Mouse (Mus musculus): ENCODE measurements around the gene Plcl1. TPM values are rescaled to one million over a fixed set of nuclear protein-coding genes. Genes with fewer than 3 reads are reported as not detected.

Gene Plcl1
- total and polyA plus RNA-seq, 3 experiments: 0.08 to 0.41 (median 0.13) TPM

DNA sequence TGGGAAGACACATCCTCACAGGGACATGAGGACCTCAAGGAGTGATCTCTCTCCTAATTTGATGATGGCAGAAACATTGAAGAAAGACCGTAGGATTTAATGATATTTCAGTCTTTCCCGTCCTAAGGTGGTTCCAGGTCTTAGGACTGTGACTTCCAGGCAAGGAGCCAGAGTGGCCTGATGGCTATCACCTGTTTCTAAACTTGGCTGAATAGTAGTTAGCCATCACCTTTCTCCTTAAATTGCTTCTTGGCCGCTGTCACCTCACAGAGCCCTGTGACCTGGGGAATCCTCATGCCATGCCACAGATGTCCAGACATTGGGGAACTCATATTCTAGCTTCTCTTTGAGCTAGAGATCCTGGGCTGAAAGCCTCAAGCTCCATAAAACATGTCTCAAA lies 277.0 kb downstream of the Plcl1 start:
- H3K4me2 ChIP-seq (ENCODE audit: insufficient read depth, low read depth, poor library complexity, severe bottlenecking): no peak overlapping the region
- no peak overlapping the region for H3K4me3 ChIP-seq (replicated peaks in 1 of 3; ENCODE audit: low read depth in 2 of 3, low read length in 2 of 3, poor library complexity in 1 of 3)
- in situ Hi-C loops (cut with MboI; ENCODE audit: low pct_ligation_motif_present, low pct_unique_long_range_greater_than_20kb, low sequenced_read_pairs): no loop called here

GRCm38 (mm10) chr1:55686261-55686660 lies 280.5 kb downstream of the Plcl1 start:
- no peaks in the 10 kb centered on the region for H3K9me3 ChIP-seq (replicated peaks; ENCODE audit: low read length)
- no peak overlapping the region for H3K4me3 ChIP-seq (replicated peaks in 1 of 3; ENCODE audit: low read depth in 2 of 3, low read length in 2 of 3, poor library complexity in 1 of 3)
- TF ChIP-seq MAFK (IDR thresholded peaks at IDR 0.05; ENCODE audit: insufficient replicate concordance, low read length): no peak
- TF ChIP-seq ETS1 (conservative IDR thresholded peaks at IDR 0.05; ENCODE audit: low read depth, low read length): no peak
- no peak for TF ChIP-seq TBP (conservative IDR thresholded peaks at IDR 0.05; ENCODE audit: low read depth, low read length)
- no peak for TF ChIP-seq ZMIZ1 (IDR thresholded peaks at IDR 0.05; ENCODE audit: low read depth, low read length)
- TF ChIP-seq CTCF (conservative IDR thresholded peaks at IDR 0.05 in 1 of 2, IDR thresholded peaks at IDR 0.05 in 1 of 2; ENCODE audit: low read depth in 2 of 2, low read length in 2 of 2): no peak
- TF ChIP-seq MYC (IDR thresholded peaks at IDR 0.05; ENCODE audit: low read depth, low read length): no peak
- H3K9ac ChIP-seq (ENCODE audit: insufficient read depth, low read depth): no peak overlapping the region
- no peak overlapping the region for H3K27ac ChIP-seq (ENCODE audit: insufficient read depth, low read depth)
- dilution Hi-C loops (cut with MboI; ENCODE audit: extremely low pct_ligation_motif_present, extremely low pct_unique_long_range_greater_than_20kb, low sequenced_read_pairs): no loop called here
- H3K36me3 ChIP-seq (replicated peaks in 1 of 2; ENCODE audit: control insufficient read depth in 1 of 2, insufficient read depth in 1 of 2, low read length in 1 of 2): no peaks in the 10 kb centered on the region
- H3K79me2 ChIP-seq (replicated peaks; ENCODE audit: control insufficient read depth, extremely low read depth, insufficient read depth, poor library complexity, severe bottlenecking): no peaks in the 10 kb centered on the region
- H3K27me3 ChIP-seq (replicated peaks): no peaks in the 10 kb centered on the region
- DNase-seq (ENCODE audit: extremely low read depth): no peak
- no peak overlapping the region for H3K4me2 ChIP-seq (ENCODE audit: insufficient read depth, low read depth, poor library complexity, severe bottlenecking)
- H3K4me1 ChIP-seq (ENCODE audit: control insufficient read depth in 1 of 2, insufficient read depth in 2 of 2): no peaks in the 10 kb centered on the region
- in situ Hi-C loops (cut with MboI; ENCODE audit: low pct_ligation_motif_present, low pct_unique_long_range_greater_than_20kb, low sequenced_read_pairs): no loop called here

More for the DNA sequence above, 277.0 kb downstream of the Plcl1 start:
- dilution Hi-C loops (cut with MboI; ENCODE audit: extremely low pct_ligation_motif_present, extremely low pct_unique_long_range_greater_than_20kb, low sequenced_read_pairs): no loop called here
- H3K9me3 ChIP-seq (replicated peaks; ENCODE audit: low read length): no peaks in the 10 kb centered on the region
- no peak for TF ChIP-seq MAZ (IDR thresholded peaks at IDR 0.05; ENCODE audit: low read depth, low read length)
- no peak for TF ChIP-seq ZNF384 (IDR thresholded peaks at IDR 0.05; ENCODE audit: low read depth, low read length)
- no peak for TF ChIP-seq MAX (IDR thresholded peaks at IDR 0.05; ENCODE audit: low read length)
- TF ChIP-seq SIN3A (IDR thresholded peaks at IDR 0.05; ENCODE audit: low read length): no peak
- TF ChIP-seq ZKSCAN1 (IDR thresholded peaks at IDR 0.05; ENCODE audit: borderline replicate concordance, low read depth, low read length): no peak
- TF ChIP-seq ZC3H11A (IDR thresholded peaks at IDR 0.05; ENCODE audit: low read depth, low read length): no peak
- TF ChIP-seq BHLHE40 (IDR thresholded peaks at IDR 0.05; ENCODE audit: low read depth, low read length): no peak
- TF ChIP-seq CHD2 (IDR thresholded peaks at IDR 0.05; ENCODE audit: low read length): no peak
- no peak for TF ChIP-seq ETS1 (conservative IDR thresholded peaks at IDR 0.05; ENCODE audit: low read depth, low read length)
- TF ChIP-seq POLR2A (IDR thresholded peaks at IDR 0.05; ENCODE audit: low read depth, low read length): no peak
- no peaks in the 10 kb centered on the region for H3K79me2 ChIP-seq (replicated peaks; ENCODE audit: control insufficient read depth, extremely low read depth, insufficient read depth, poor library complexity, severe bottlenecking)
- no peaks in the 10 kb centered on the region for H3K4me1 ChIP-seq (ENCODE audit: control insufficient read depth in 1 of 2, insufficient read depth in 2 of 2)
- H3K27me3 ChIP-seq (replicated peaks): no peaks in the 10 kb centered on the region
- H3K36me3 ChIP-seq (replicated peaks in 1 of 2; ENCODE audit: control insufficient read depth in 1 of 2, insufficient read depth in 1 of 2, low read length in 1 of 2): no peaks in the 10 kb centered on the region
- no peak overlapping the region for H3K27ac ChIP-seq (ENCODE audit: insufficient read depth, low read depth)
- no peak overlapping the region for H3K9ac ChIP-seq (ENCODE audit: insufficient read depth, low read depth)
- DNase-seq (ENCODE audit: extremely low read depth): no peak

DNA sequence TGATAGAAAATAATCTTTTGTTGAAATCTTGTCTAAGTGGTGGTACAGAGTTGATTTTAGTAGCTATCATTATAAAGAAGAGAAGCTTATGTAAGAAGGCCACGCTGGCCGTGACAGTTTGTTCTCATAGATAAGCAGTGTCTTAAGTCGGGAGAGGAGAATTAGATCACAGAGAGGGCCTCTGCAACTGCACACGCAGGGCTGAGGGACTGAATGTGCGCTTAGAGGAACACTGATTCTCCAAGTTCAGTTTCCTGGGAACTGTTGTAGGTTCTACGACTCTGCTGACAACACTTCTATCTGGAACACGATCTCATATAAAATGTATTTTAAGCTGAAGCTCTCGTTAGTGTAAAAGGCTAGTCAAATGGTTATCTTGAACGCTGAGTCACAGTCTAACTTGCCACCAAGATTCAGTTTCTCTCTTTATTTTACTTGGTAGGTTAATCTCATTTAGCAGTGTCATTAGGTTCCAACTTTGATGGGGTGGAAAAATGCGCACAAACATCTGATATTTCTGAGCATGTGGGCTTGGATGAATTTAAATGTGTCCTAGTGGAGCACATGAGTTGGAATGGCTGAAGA lies 288.0 kb downstream of the Plcl1 start:
- H3K9ac ChIP-seq (ENCODE audit: insufficient read depth, low read depth): no peak overlapping the region
- H3K27ac ChIP-seq (ENCODE audit: insufficient read depth, low read depth): no peak overlapping the region
- H3K4me3 ChIP-seq (replicated peaks in 1 of 3; ENCODE audit: low read depth in 2 of 3, low read length in 2 of 3, poor library complexity in 1 of 3): no peak overlapping the region
- no peaks in the 10 kb centered on the region for H3K36me3 ChIP-seq (replicated peaks in 1 of 2; ENCODE audit: control insufficient read depth in 1 of 2, insufficient read depth in 1 of 2, low read length in 1 of 2)
- no peak for DNase-seq (ENCODE audit: extremely low read depth)
- no peaks in the 10 kb centered on the region for H3K27me3 ChIP-seq (replicated peaks)
- H3K9me3 ChIP-seq (replicated peaks; ENCODE audit: low read length): no peaks in the 10 kb centered on the region
- in situ Hi-C loops (cut with MboI; ENCODE audit: low pct_ligation_motif_present, low pct_unique_long_range_greater_than_20kb, low sequenced_read_pairs): no loop called here
- no peaks in the 10 kb centered on the region for H3K4me1 ChIP-seq (ENCODE audit: control insufficient read depth in 1 of 2, insufficient read depth in 2 of 2)
- no peak overlapping the region for H3K4me2 ChIP-seq (ENCODE audit: insufficient read depth, low read depth, poor library complexity, severe bottlenecking)
- no peak for TF ChIP-seq SMC3 (IDR thresholded peaks at IDR 0.05; ENCODE audit: low read depth, low read length)
- TF ChIP-seq NRF1 (IDR thresholded peaks at IDR 0.05; ENCODE audit: low read depth, low read length): no peak
- TF ChIP-seq USF1 (IDR thresholded peaks at IDR 0.05; ENCODE audit: low read depth, low read length): no peak
- TF ChIP-seq USF2 (conservative IDR thresholded peaks at IDR 0.05; ENCODE audit: low read depth, low read length): no peak
- TF ChIP-seq JUND (conservative IDR thresholded peaks at IDR 0.05; ENCODE audit: low read depth, low read length): no peak
- TF ChIP-seq BHLHE40 (IDR thresholded peaks at IDR 0.05; ENCODE audit: low read depth, low read length): no peak
- TF ChIP-seq MAZ (IDR thresholded peaks at IDR 0.05; ENCODE audit: low read depth, low read length): no peak
- TF ChIP-seq SIN3A (IDR thresholded peaks at IDR 0.05; ENCODE audit: low read length): no peak
- TF ChIP-seq TCF12 (IDR thresholded peaks at IDR 0.05; ENCODE audit: low read depth, low read length): no peak
- no peaks in the 10 kb centered on the region for H3K79me2 ChIP-seq (replicated peaks; ENCODE audit: control insufficient read depth, extremely low read depth, insufficient read depth, poor library complexity, severe bottlenecking)
- dilution Hi-C loops (cut with MboI; ENCODE audit: extremely low pct_ligation_motif_present, extremely low pct_unique_long_range_greater_than_20kb, low sequenced_read_pairs): no loop called here

All from CH12.LX (cell line).